8 mouse cellular contexts compared by ENCODE assay signal in the genomic region with DNA sequence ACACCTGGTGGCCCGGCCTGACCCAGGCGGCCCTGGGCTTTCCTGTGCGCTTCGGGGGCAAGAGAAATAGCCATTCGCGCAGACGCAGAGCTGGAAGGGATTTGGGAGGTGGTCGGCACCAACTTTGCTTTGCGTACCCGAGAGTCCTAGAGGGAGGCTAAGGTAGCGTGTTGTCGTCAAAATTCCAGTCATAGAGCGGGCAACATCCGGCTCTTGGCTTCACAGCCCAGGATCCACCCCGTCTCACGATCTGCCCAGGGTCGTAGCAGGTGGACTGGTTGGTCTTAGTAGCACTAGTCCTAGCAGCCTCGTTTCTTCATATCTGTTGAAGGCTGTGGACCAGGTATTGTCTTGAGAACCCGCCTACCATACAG. TPM values are rescaled to one million over a fixed set of nuclear protein-coding genes. Genes with fewer than 3 reads are reported as not detected.
DNase-seq lines count a peak whose midpoint lies in the region; ATAC-seq and TF ChIP-seq lines count a peak whose summit lies in the region.

No protein-coding gene starts in this region.

- H3K4me2 ChIP-seq in kidney, postnatal 0 days (ENCODE audit: low read length): peak overlapping the region; percentile 84
- H3K4me2 ChIP-seq in forebrain, embryonic 16.5 days (ENCODE audit: low read length): peak overlapping the region; percentile 95
- peak overlapping the region; percentile 88 for H3K4me2 ChIP-seq in myocyte (ENCODE audit: low read depth)

- TF ChIP-seq POLR2A in liver, adult 2 months (IDR thresholded peaks at IDR 0.05; ENCODE audit: extremely low read depth, insufficient read depth, low read length): no peak
- no peak for TF ChIP-seq POLR2A in myocyte (IDR thresholded peaks at IDR 0.05; ENCODE audit: insufficient read length, low read depth)

- no peak for TF ChIP-seq CTCF in kidney, postnatal 0 days (IDR thresholded peaks at IDR 0.05; ENCODE audit: low read depth)
- TF ChIP-seq CTCF in liver, adult 2 months (IDR thresholded peaks at IDR 0.05; ENCODE audit: low read depth, low read length): no peak

- H3K4me1 ChIP-seq in kidney, postnatal 0 days (replicated peaks; ENCODE audit: insufficient read depth, low read length): 0 out of 2 replicates have a peak, but pooled peaks cover 5% of the 10 kb centered on the region
- peaks cover 14% of the 10 kb centered on the region for H3K4me1 ChIP-seq in forebrain, embryonic 16.5 days (replicated peaks; ENCODE audit: control insufficient read depth, insufficient read depth, low read length)
- peaks cover 7% of the 10 kb centered on the region; the same call in 1 of the 2 replicates for H3K4me1 ChIP-seq in liver, adult 2 months (ENCODE audit: control insufficient read depth, insufficient read depth, low read length)

- peak overlapping the region; percentile 93 for H3K9ac ChIP-seq in kidney, postnatal 0 days (ENCODE audit: low read depth, low read length)
- peak overlapping the region; percentile 95 for H3K9ac ChIP-seq in forebrain, embryonic 16.5 days (replicated peaks; ENCODE audit: low read depth, low read length)
- peak overlapping the region; percentile 91 for H3K9ac ChIP-seq in liver, adult 2 months (ENCODE audit: low read depth, low read length)

- peak; percentile 53 for ATAC-seq in kidney, postnatal 0 days (replicated peaks; ENCODE audit: low FRiP score, low read depth)
- ATAC-seq in forebrain, embryonic 16.5 days: peak; percentile 41

- H3K36me3 ChIP-seq in kidney, postnatal 0 days (ENCODE audit: insufficient read depth, low read length): no peaks in the 10 kb centered on the region
- H3K36me3 ChIP-seq in forebrain, embryonic 16.5 days (ENCODE audit: control insufficient read depth, insufficient read depth): no peaks in the 10 kb centered on the region
- no peaks in the 10 kb centered on the region; the same call in 1 of the 2 replicates for H3K36me3 ChIP-seq in liver, adult 2 months (ENCODE audit: control insufficient read depth, insufficient read depth, low read length)
- H3K36me3 ChIP-seq in myocyte (ENCODE audit: control insufficient read depth, insufficient read depth): no peaks in the 10 kb centered on the region

- H3K27ac ChIP-seq in kidney, postnatal 0 days: peak overlapping the region; percentile 83
- 0 out of 2 replicates have a peak overlapping the region, but pooled peaks have one; percentile 58 for H3K27ac ChIP-seq in forebrain, embryonic 16.5 days (ENCODE audit: low read length)
- H3K27ac ChIP-seq in liver, adult 2 months (replicated peaks; ENCODE audit: insufficient read depth, low read depth, low read length): peak overlapping the region; percentile 65

- peaks cover 19% of the 10 kb centered on the region for H3K79me2 ChIP-seq in liver, adult 2 months (ENCODE audit: control insufficient read depth, insufficient read depth, low read length)
- H3K79me2 ChIP-seq in myocyte (ENCODE audit: control insufficient read depth, insufficient read depth): peaks cover 46% of the 10 kb centered on the region

- H3ac ChIP-seq in myocyte (ENCODE audit: control insufficient read depth, insufficient read length): peak overlapping the region; percentile 69

- WGBS in kidney, postnatal 0 days: 1% methylated on average over 19 of the region's 19 CpGs
- under 1% methylated on average over 19 of the region's 19 CpGs for WGBS in forebrain, embryonic 16.5 days
- WGBS in liver, adult 2 months: under 1% methylated on average over 19 of the region's 19 CpGs

- no peaks in the 10 kb centered on the region for H3K27me3 ChIP-seq in kidney, postnatal 0 days (ENCODE audit: insufficient read depth, low read length)
- H3K27me3 ChIP-seq in forebrain, embryonic 16.5 days (replicated peaks; ENCODE audit: control insufficient read depth, insufficient read depth, low read length): no peaks in the 10 kb centered on the region
- H3K27me3 ChIP-seq in liver, adult 2 months (ENCODE audit: control insufficient read depth, insufficient read depth, low read length): no peaks in the 10 kb centered on the region
- H3K27me3 ChIP-seq in myocyte (ENCODE audit: control insufficient read depth, insufficient read depth, insufficient read length): no peaks in the 10 kb centered on the region

- DNase-seq in kidney, postnatal 0 days (ENCODE audit: low spot score): peak; percentile 42
- no peak for DNase-seq in kidney, adult 9 months
- peak; percentile 51 for DNase-seq in T-cell, adult 2 months (ENCODE audit: low spot score)
- DNase-seq in liver, adult 2 months (ENCODE audit: extremely low read depth, low read depth, low spot score): peak; percentile 34
- DNase-seq in ovary, postnatal 14 days (ENCODE audit: low spot score): no peak
- DNase-seq in layer of hippocampus, postnatal 10 days (ENCODE audit: low spot score in 2 of 2): no peak

- H3K4me3 ChIP-seq in kidney, postnatal 0 days (replicated peaks; ENCODE audit: low read depth, low read length): peak overlapping the region; percentile 100
- H3K4me3 ChIP-seq in forebrain, embryonic 16.5 days (replicated peaks; ENCODE audit: low read length): peak overlapping the region; percentile 96
- H3K4me3 ChIP-seq in liver, adult 2 months (ENCODE audit: insufficient read depth, low read depth, low read length): peak overlapping the region; percentile 82
- peak overlapping the region; percentile 78 for H3K4me3 ChIP-seq in myocyte

- H3K9me3 ChIP-seq in kidney, postnatal 0 days (replicated peaks; ENCODE audit: low read length): no peaks in the 10 kb centered on the region
- H3K9me3 ChIP-seq in forebrain, embryonic 16.5 days (ENCODE audit: control insufficient read depth, low read length): no peaks in the 10 kb centered on the region

TF ChIP-seq in myocyte, 11 proteins besides CTCF, POLR2A, EP300 and RAD21:
- TF ChIP-seq MYOD1 (IDR thresholded peaks at IDR 0.05; ENCODE audit: control insufficient read depth in 1 of 3, insufficient read length in 2 of 3, low read depth in 2 of 3) (no peak), REST (IDR thresholded peaks at IDR 0.05; ENCODE audit: insufficient read depth, insufficient read length) (no peak), MAX (IDR thresholded peaks at IDR 0.05; ENCODE audit: low read depth) (no peak), E2F4 (IDR thresholded peaks at IDR 0.05; ENCODE audit: insufficient read depth) (no peak), USF1 (IDR thresholded peaks at IDR 0.05; ENCODE audit: low read depth) (no peak), MYOG (IDR thresholded peaks at IDR 0.05; ENCODE audit: control insufficient read depth in 1 of 3, insufficient read depth in 1 of 3, insufficient read length in 2 of 3, low read depth in 2 of 3) (no peak), TCF12 (IDR thresholded peaks at IDR 0.05; ENCODE audit: insufficient read depth, poor library complexity, severe bottlenecking) (no peak), SRF (IDR thresholded peaks at IDR 0.05; ENCODE audit: control insufficient read depth, insufficient read length, low read depth) (no peak)

RNA-seq across cellular contexts. Expression of a gene that starts 0.5 kb away (rescaled TPM):
- polyA plus RNA-seq in kidney, postnatal 0 days (2015; fragmentation: Nextera tagmentation; extraction: Ambion mirVana): 113 and 123 TPM in 2 replicates
- 59.1 and 61.8 TPM in 2 replicates for polyA plus RNA-seq in forebrain, embryonic 16.5 days (2015; fragmentation: Nextera tagmentation; extraction: Ambion mirVana)
- 27.9 and 28.5 TPM in 2 replicates for total RNA-seq in liver, adult 2 months (2014; rRNA removed)
- polyA plus RNA-seq in liver, adult 2 months (2012; rRNA removed): 20.5 and 24.0 TPM in 2 replicates
- 19.6 TPM for polyA plus RNA-seq in myocyte (2012; fragmentation: generic; extraction: Trizol)
- 10 to 100 TPM; 24.5 to 34.2 TPM for total RNA-seq in layer of hippocampus, postnatal 10 days (2021)

RNA-seq across cellular contexts. Expression of a gene that starts 37.8 kb away (rescaled TPM):
- polyA plus RNA-seq in kidney, postnatal 0 days (2015; fragmentation: Nextera tagmentation; extraction: Ambion mirVana): 0.36 and 0.47 TPM in 2 replicates
- 0.39 and 0.61 TPM in 2 replicates for polyA plus RNA-seq in forebrain, embryonic 16.5 days (2015; fragmentation: Nextera tagmentation; extraction: Ambion mirVana)
- under 0.01 and 0.07 TPM in 2 replicates for total RNA-seq in liver, adult 2 months (2014; rRNA removed)
- polyA plus RNA-seq in liver, adult 2 months (2012; rRNA removed): 0.20 and 0.36 TPM in 2 replicates
- 0.12 TPM for polyA plus RNA-seq in myocyte (2012; fragmentation: generic; extraction: Trizol)
- total RNA-seq in layer of hippocampus, postnatal 10 days (2021): under 1 TPM; 0.53 to 0.58 TPM

Comparison
In these comparisons a context has a peak if more than half of its experiments do, and no peak if none do; other contexts are left out.
1. DNase-seq: peak in kidney, postnatal 0 days (single experiment), T-cell, adult 2 months (single experiment) and liver, adult 2 months (single experiment); none in kidney, adult 9 months (single experiment), ovary, postnatal 14 days (single experiment) and layer of hippocampus, postnatal 10 days (0 of 2).
2. Peak in every context shown above with its lines, with median percentiles within 50 percentile points of each other: H3K27ac ChIP-seq, H3K4me2 ChIP-seq, H3K4me3 ChIP-seq and H3K9ac ChIP-seq.